Mouse (Mus musculus): ENCODE measurements around the gene Klhl2. TPM values are rescaled to one million over a fixed set of nuclear protein-coding genes. Genes with fewer than 3 reads are reported as not detected.

Klhl2 gene
- total and polyA plus RNA-seq, 3 experiments: 11.5 to 12.1 TPM; not detected in 1

GRCm38 (mm10) chr8:64806558-64806957 lies 43.3 kb downstream of the Klhl2 start:
- DNase-seq (ENCODE audit: low read depth, low spot score): no peak
- Histone ChIP-seq H3K27me3 (ENCODE audit: control insufficient read depth in 1 of 2, insufficient read depth in 2 of 2, low read length in 2 of 2) (no peaks in the 10 kb centered on the region), H3K27ac (ENCODE audit: control insufficient read depth, low read depth, low read length) (no peak overlapping the region), H3K4me3 (ENCODE audit: control insufficient read depth in 1 of 2, insufficient read depth in 1 of 2, low read depth in 2 of 2, low read length in 2 of 2) (no peak overlapping the region), H3K9ac (ENCODE audit: control insufficient read depth, low read depth, low read length, poor library complexity, severe bottlenecking) (no peak overlapping the region), H3K36me3 (ENCODE audit: control insufficient read depth in 1 of 2, insufficient read depth in 2 of 2, low read length in 2 of 2) (peaks cover 0 to 3% of the 10 kb centered on the region in 2 experiments; a peak in 1 of 4 replicates), H3K9me3 (replicated peaks; ENCODE audit: insufficient read depth, low read length) (no peaks in the 10 kb centered on the region), H3K4me1 (ENCODE audit: control insufficient read depth in 1 of 2, insufficient read depth in 2 of 2, low read length in 2 of 2) (no peaks in the 10 kb centered on the region), H3K79me2 (ENCODE audit: control insufficient read depth, insufficient read depth, low read length, poor library complexity) (no peaks in the 10 kb centered on the region; the same call in 1 of the 2 replicates)
- TF ChIP-seq MEF2A (IDR thresholded peaks at IDR 0.05; ENCODE audit: extremely low read depth, insufficient replicate concordance, low read depth, low read length, poor library complexity, severe bottlenecking) (no peak), UBTF (IDR thresholded peaks at IDR 0.05; ENCODE audit: borderline replicate concordance, insufficient read depth, low read depth, low read length) (no peak), ETS1 (IDR thresholded peaks at IDR 0.05; ENCODE audit: low read depth, low read length) (no peak), NELFE (IDR thresholded peaks at IDR 0.05; ENCODE audit: low read depth, low read length) (no peak), RCOR1 (IDR thresholded peaks at IDR 0.05; ENCODE audit: low read depth, low read length) (no peak)

GRCm38 (mm10) chr8:64804971-64805370 lies 44.8 kb downstream of the Klhl2 start:
- no peaks in the 10 kb centered on the region for H3K27me3 ChIP-seq (ENCODE audit: control insufficient read depth in 1 of 2, insufficient read depth in 2 of 2, low read length in 2 of 2)
- no peak for TF ChIP-seq TAL1 (IDR thresholded peaks at IDR 0.05; ENCODE audit: low read length)
- TF ChIP-seq ETS1 (IDR thresholded peaks at IDR 0.05; ENCODE audit: low read depth, low read length): no peak
- no peak for TF ChIP-seq CHD2 (IDR thresholded peaks at IDR 0.05; ENCODE audit: low read length)
- TF ChIP-seq POLR2A (IDR thresholded peaks at IDR 0.05; ENCODE audit: control insufficient read depth in 1 of 2, insufficient read depth in 1 of 2, low read depth in 1 of 2, low read length in 2 of 2, poor library complexity in 1 of 2): no peak
- no peak for TF ChIP-seq POLR2AphosphoS2 (IDR thresholded peaks at IDR 0.05; ENCODE audit: low read length)

GRCm38 (mm10) chr8:64799306-64799705 lies 50.5 kb downstream of the Klhl2 start:
- Histone ChIP-seq H3K27ac (ENCODE audit: control insufficient read depth, low read depth, low read length) (no peak overlapping the region), H3K4me3 (ENCODE audit: control insufficient read depth in 1 of 2, insufficient read depth in 1 of 2, low read depth in 2 of 2, low read length in 2 of 2) (no peak overlapping the region), H3K27me3 (ENCODE audit: control insufficient read depth in 1 of 2, insufficient read depth in 2 of 2, low read length in 2 of 2) (no peaks in the 10 kb centered on the region), H3K36me3 (ENCODE audit: control insufficient read depth in 1 of 2, insufficient read depth in 2 of 2, low read length in 2 of 2) (no peaks in the 10 kb centered on the region), H3K9me3 (replicated peaks; ENCODE audit: insufficient read depth, low read length) (no peaks in the 10 kb centered on the region), H3K4me1 (ENCODE audit: control insufficient read depth in 1 of 2, insufficient read depth in 2 of 2, low read length in 2 of 2) (no peaks in the 10 kb centered on the region), H3K9ac (ENCODE audit: control insufficient read depth, low read depth, low read length, poor library complexity, severe bottlenecking) (no peak overlapping the region), H3K79me2 (ENCODE audit: control insufficient read depth, insufficient read depth, low read length, poor library complexity) (no peaks in the 10 kb centered on the region; the same call in 1 of the 2 replicates)
- DNase-seq (ENCODE audit: low read depth, low spot score): no peak
- no peak for TF ChIP-seq MEF2A (IDR thresholded peaks at IDR 0.05; ENCODE audit: extremely low read depth, insufficient replicate concordance, low read depth, low read length, poor library complexity, severe bottlenecking)
- TF ChIP-seq TAL1 (IDR thresholded peaks at IDR 0.05; ENCODE audit: low read length): no peak
- no peak for TF ChIP-seq SMC3 (IDR thresholded peaks at IDR 0.05; ENCODE audit: low read depth, low read length)
- no peak for TF ChIP-seq POLR2AphosphoS2 (IDR thresholded peaks at IDR 0.05; ENCODE audit: low read length)
- TF ChIP-seq CHD1 (IDR thresholded peaks at IDR 0.05; ENCODE audit: low read depth, low read length): no peak
- no peak for TF ChIP-seq NRF1 (IDR thresholded peaks at IDR 0.05; ENCODE audit: insufficient read depth, low read depth, low read length, poor library complexity, severe bottlenecking)
- TF ChIP-seq BHLHE40 (IDR thresholded peaks at IDR 0.05; ENCODE audit: borderline replicate concordance, low read depth, low read length): no peak
- no peak for TF ChIP-seq MAZ (IDR thresholded peaks at IDR 0.05; ENCODE audit: low read depth, low read length)
- no peak for TF ChIP-seq ETS1 (IDR thresholded peaks at IDR 0.05; ENCODE audit: low read depth, low read length)
- TF ChIP-seq MXI1 (IDR thresholded peaks at IDR 0.05; ENCODE audit: low read depth, low read length): no peak
- TF ChIP-seq MYB (IDR thresholded peaks at IDR 0.05; ENCODE audit: low read depth, low read length): no peak
- TF ChIP-seq CTCF (IDR thresholded peaks at IDR 0.05 in 2 of 3, conservative IDR thresholded peaks at IDR 0.05 in 1 of 3; ENCODE audit: control insufficient read depth in 1 of 3, insufficient read depth in 1 of 3, low read depth in 2 of 3, low read length in 3 of 3, poor library complexity in 1 of 3, severe bottlenecking in 1 of 3): no peak

More at GRCm38 (mm10) chr8:64804971-64805370, 44.8 kb downstream of the Klhl2 start:
- Histone ChIP-seq H3K36me3 (ENCODE audit: control insufficient read depth in 1 of 2, insufficient read depth in 2 of 2, low read length in 2 of 2) (no peaks in the 10 kb centered on the region), H3K9ac (ENCODE audit: control insufficient read depth, low read depth, low read length, poor library complexity, severe bottlenecking) (no peak overlapping the region), H3K9me3 (replicated peaks; ENCODE audit: insufficient read depth, low read length) (no peaks in the 10 kb centered on the region), H3K4me1 (ENCODE audit: control insufficient read depth in 1 of 2, insufficient read depth in 2 of 2, low read length in 2 of 2) (no peaks in the 10 kb centered on the region), H3K27ac (ENCODE audit: control insufficient read depth, low read depth, low read length) (no peak overlapping the region), H3K79me2 (ENCODE audit: control insufficient read depth, insufficient read depth, low read length, poor library complexity) (no peaks in the 10 kb centered on the region; the same call in 1 of the 2 replicates), H3K4me3 (ENCODE audit: control insufficient read depth in 1 of 2, insufficient read depth in 1 of 2, low read depth in 2 of 2, low read length in 2 of 2) (no peak overlapping the region)
- no peak for DNase-seq (ENCODE audit: low read depth, low spot score)
